Mouse (Mus musculus): ENCODE results near the gene Kcnab3. TPM values are rescaled to one million over a fixed set of nuclear protein-coding genes. Genes with fewer than 3 reads are reported as not detected.

Gene Kcnab3
- polyA plus RNA-seq (2014; fragmentation: Nextera tagmentation; extraction: Ambion mirVana): 3.1 and 3.6 TPM in 2 replicates

GRCm38 (mm10) chr11:69325628-69326407 lies at the start of gene Kcnab3:
Gene Kcnab3, plus strand, starts transcription at chr11:69326258.
- H3K9me3 ChIP-seq (ENCODE audit: control insufficient read depth, low read length): no peaks in the 10 kb centered on the region
- WGBS: 11% methylated on average over 26 of the region's 26 CpGs
- peak; percentile 86 for DNase-seq (ENCODE audit: low spot score)
- H3K27ac ChIP-seq (ENCODE audit: low read depth, low read length): no peak within 1 kb of the TSS
- peak; percentile 43; the same call in 1 of the 2 replicates for ATAC-seq (ENCODE audit: insufficient read depth, low FRiP score, low TSS enrichment)
- peaks cover 19% of the 10 kb centered on the region for H3K27me3 ChIP-seq (ENCODE audit: control insufficient read depth, insufficient read depth, low read length)
- H3K4me3 ChIP-seq (ENCODE audit: low read depth, low read length): peak within 1 kb of the TSS; percentile 50
- peak within 1 kb of the TSS; percentile 97 for H3K4me2 ChIP-seq (ENCODE audit: low read depth)
- peaks cover 27% of the 10 kb centered on the region for H3K4me1 ChIP-seq (ENCODE audit: control insufficient read depth, insufficient read depth, low read length)
- H3K9ac ChIP-seq (ENCODE audit: low read length): peak within 1 kb of the TSS; percentile 67
- H3K36me3 ChIP-seq (ENCODE audit: control insufficient read depth, insufficient read depth, low read length): no peaks in the 10 kb centered on the region

GRCm38 (mm10) chr11:69277267-69277666 lies 48.8 kb upstream of the Kcnab3 start:
- Histone ChIP-seq H3K27ac (ENCODE audit: low read depth, low read length) (no peak overlapping the region), H3K9ac (ENCODE audit: low read length) (no peak overlapping the region), H3K4me1 (ENCODE audit: control insufficient read depth, insufficient read depth, low read length) (no peaks in the 10 kb centered on the region), H3K4me3 (ENCODE audit: low read depth, low read length) (no peak overlapping the region), H3K36me3 (ENCODE audit: control insufficient read depth, insufficient read depth, low read length) (no peaks in the 10 kb centered on the region), H3K9me3 (ENCODE audit: control insufficient read depth, low read length) (no peaks in the 10 kb centered on the region), H3K4me2 (ENCODE audit: low read depth) (no peak overlapping the region), H3K27me3 (ENCODE audit: control insufficient read depth, insufficient read depth, low read length) (no peaks in the 10 kb centered on the region)
- no peak for ATAC-seq (ENCODE audit: insufficient read depth, low FRiP score, low TSS enrichment)
- 73% methylated on average over 5 of the region's 5 CpGs for WGBS
- DNase-seq (ENCODE audit: low spot score): no peak

- Histone ChIP-seq H3K9ac (ENCODE audit: low read length) (no peak overlapping the region), H3K4me1 (ENCODE audit: control insufficient read depth, insufficient read depth, low read length) (no peaks in the 10 kb centered on the region), H3K36me3 (ENCODE audit: control insufficient read depth, insufficient read depth, low read length) (no peaks in the 10 kb centered on the region), H3K9me3 (ENCODE audit: control insufficient read depth, low read length) (no peaks in the 10 kb centered on the region), H3K27ac (ENCODE audit: low read depth, low read length) (no peak overlapping the region), H3K4me2 (ENCODE audit: low read depth) (no peak overlapping the region), H3K4me3 (ENCODE audit: low read depth, low read length) (no peak overlapping the region), H3K27me3 (ENCODE audit: control insufficient read depth, insufficient read depth, low read length) (no peaks in the 10 kb centered on the region)
- WGBS: 91% methylated on average over 5 of the region's 5 CpGs
- DNase-seq (ENCODE audit: low spot score) (no peak), ATAC-seq (ENCODE audit: insufficient read depth, low FRiP score, low TSS enrichment) (no peak)
These were observed 34.9 kb upstream of the Kcnab3 start for GRCm38 (mm10) chr11:69291111-69291510.

- Histone ChIP-seq H3K36me3 (ENCODE audit: control insufficient read depth, insufficient read depth, low read length) (no peaks in the 10 kb centered on the region), H3K9ac (ENCODE audit: low read length) (no peak overlapping the region), H3K4me3 (ENCODE audit: low read depth, low read length) (no peak overlapping the region), H3K9me3 (ENCODE audit: control insufficient read depth, low read length) (no peaks in the 10 kb centered on the region), H3K4me1 (ENCODE audit: control insufficient read depth, insufficient read depth, low read length) (no peaks in the 10 kb centered on the region), H3K4me2 (ENCODE audit: low read depth) (no peak overlapping the region), H3K27me3 (ENCODE audit: control insufficient read depth, insufficient read depth, low read length) (no peaks in the 10 kb centered on the region), H3K27ac (ENCODE audit: low read depth, low read length) (no peak overlapping the region)
- WGBS: 90% methylated on average over 3 of the region's 3 CpGs
- DNase-seq (ENCODE audit: low spot score) (no peak), ATAC-seq (ENCODE audit: insufficient read depth, low FRiP score, low TSS enrichment) (no peak)
These were observed 30.8 kb upstream of the Kcnab3 start for GRCm38 (mm10) chr11:69295286-69295685.

GRCm38 (mm10) chr11:69297799-69298198 lies 28.3 kb upstream of the Kcnab3 start:
- 87% methylated on average over 2 of the region's 2 CpGs for WGBS
- Histone ChIP-seq H3K9me3 (ENCODE audit: control insufficient read depth, low read length) (no peaks in the 10 kb centered on the region), H3K4me1 (ENCODE audit: control insufficient read depth, insufficient read depth, low read length) (no peaks in the 10 kb centered on the region), H3K4me2 (ENCODE audit: low read depth) (no peak overlapping the region), H3K27me3 (ENCODE audit: control insufficient read depth, insufficient read depth, low read length) (no peaks in the 10 kb centered on the region), H3K36me3 (ENCODE audit: control insufficient read depth, insufficient read depth, low read length) (0 out of 2 replicates have a peak, but pooled peaks cover under 1% of the 10 kb centered on the region), H3K4me3 (ENCODE audit: low read depth, low read length) (no peak overlapping the region), H3K27ac (ENCODE audit: low read depth, low read length) (no peak overlapping the region), H3K9ac (ENCODE audit: low read length) (no peak overlapping the region)
- DNase-seq (ENCODE audit: low spot score) (no peak), ATAC-seq (ENCODE audit: insufficient read depth, low FRiP score, low TSS enrichment) (no peak)

- 0 out of 2 replicates have a peak overlapping the region, but pooled peaks have one; percentile 7 for H3K27ac ChIP-seq (ENCODE audit: low read depth, low read length)
- no peak for ATAC-seq (ENCODE audit: insufficient read depth, low FRiP score, low TSS enrichment)
These were observed 27.8 kb upstream of the Kcnab3 start for GRCm38 (mm10) chr11:69298231-69298630.

GRCm38 (mm10) chr11:69302817-69303216 lies 23.2 kb upstream of the Kcnab3 start:
- Histone ChIP-seq H3K4me1 (ENCODE audit: control insufficient read depth, insufficient read depth, low read length) (no peaks in the 10 kb centered on the region), H3K27ac (ENCODE audit: low read depth, low read length) (no peak overlapping the region), H3K9ac (ENCODE audit: low read length) (no peak overlapping the region), H3K4me3 (ENCODE audit: low read depth, low read length) (no peak overlapping the region), H3K27me3 (ENCODE audit: control insufficient read depth, insufficient read depth, low read length) (no peaks in the 10 kb centered on the region), H3K9me3 (ENCODE audit: control insufficient read depth, low read length) (no peaks in the 10 kb centered on the region), H3K36me3 (ENCODE audit: control insufficient read depth, insufficient read depth, low read length) (peaks cover 10% of the 10 kb centered on the region), H3K4me2 (ENCODE audit: low read depth) (no peak overlapping the region)
- ATAC-seq (ENCODE audit: insufficient read depth, low FRiP score, low TSS enrichment) (no peak), DNase-seq (ENCODE audit: low spot score) (no peak)
- 94% methylated on average over 7 of the region's 7 CpGs for WGBS

More at GRCm38 (mm10) chr11:69298231-69298630, 27.8 kb upstream of the Kcnab3 start:
- no peaks in the 10 kb centered on the region for H3K9me3 ChIP-seq (ENCODE audit: control insufficient read depth, low read length)
- no peak overlapping the region for H3K9ac ChIP-seq (ENCODE audit: low read length)
- H3K4me2 ChIP-seq (ENCODE audit: low read depth): no peak overlapping the region
- H3K4me1 ChIP-seq (ENCODE audit: control insufficient read depth, insufficient read depth, low read length): no peaks in the 10 kb centered on the region
- H3K27me3 ChIP-seq (ENCODE audit: control insufficient read depth, insufficient read depth, low read length): no peaks in the 10 kb centered on the region
- 81% methylated on average over 7 of the region's 7 CpGs for WGBS
- no peak overlapping the region for H3K4me3 ChIP-seq (ENCODE audit: low read depth, low read length)
- H3K36me3 ChIP-seq (ENCODE audit: control insufficient read depth, insufficient read depth, low read length): peaks cover 4% of the 10 kb centered on the region; the same call in 1 of the 2 replicates
- DNase-seq (ENCODE audit: low spot score): no peak

GRCm38 (mm10) chr11:69305291-69305690 lies 20.8 kb upstream of the Kcnab3 start:
- H3K4me2 ChIP-seq (ENCODE audit: low read depth): no peak overlapping the region
- WGBS: 91% methylated on average over 9 of the region's 9 CpGs
- H3K27ac ChIP-seq (ENCODE audit: low read depth, low read length): no peak overlapping the region
- no peaks in the 10 kb centered on the region for H3K27me3 ChIP-seq (ENCODE audit: control insufficient read depth, insufficient read depth, low read length)
- no peak overlapping the region for H3K9ac ChIP-seq (ENCODE audit: low read length)
- ATAC-seq (ENCODE audit: insufficient read depth, low FRiP score, low TSS enrichment) (no peak), DNase-seq (ENCODE audit: low spot score) (no peak)
- H3K9me3 ChIP-seq (ENCODE audit: control insufficient read depth, low read length): no peaks in the 10 kb centered on the region
- no peaks in the 10 kb centered on the region for H3K4me1 ChIP-seq (ENCODE audit: control insufficient read depth, insufficient read depth, low read length)
- H3K36me3 ChIP-seq (ENCODE audit: control insufficient read depth, insufficient read depth, low read length): peaks cover 14% of the 10 kb centered on the region
- H3K4me3 ChIP-seq (ENCODE audit: low read depth, low read length): no peak overlapping the region

GRCm38 (mm10) chr11:69306039-69306438 lies 20.0 kb upstream of the Kcnab3 start:
- DNase-seq (ENCODE audit: low spot score) (no peak), ATAC-seq (ENCODE audit: insufficient read depth, low FRiP score, low TSS enrichment) (no peak)
- H3K4me1 ChIP-seq (ENCODE audit: control insufficient read depth, insufficient read depth, low read length): no peaks in the 10 kb centered on the region
- H3K4me2 ChIP-seq (ENCODE audit: low read depth): no peak overlapping the region
- no peak overlapping the region for H3K27ac ChIP-seq (ENCODE audit: low read depth, low read length)
- 89% methylated on average over 2 of the region's 2 CpGs for WGBS
- H3K9ac ChIP-seq (ENCODE audit: low read length): no peak overlapping the region
- H3K36me3 ChIP-seq (ENCODE audit: control insufficient read depth, insufficient read depth, low read length): peaks cover 14% of the 10 kb centered on the region
- no peaks in the 10 kb centered on the region for H3K9me3 ChIP-seq (ENCODE audit: control insufficient read depth, low read length)
- no peak overlapping the region for H3K4me3 ChIP-seq (ENCODE audit: low read depth, low read length)
- H3K27me3 ChIP-seq (ENCODE audit: control insufficient read depth, insufficient read depth, low read length): no peaks in the 10 kb centered on the region
